Mouse (Mus musculus): ENCODE results near the gene E4f1.
"Not testable (repeated sequence)": the region's sequence is repeated elsewhere in the genome, so short reads cannot be mapped to it uniquely, and the experiment has no call there.

The E4f1 gene

GRCm38 (mm10) chr17:24463374-24464133 is 6.6 kb downstream of the E4f1 start:
- ATAC-seq (ENCODE audit: insufficient number of reproducible peaks, low FRiP score, low TSS enrichment) = no peak

GRCm38 (mm10) chr17:24462932-24463331 is 7.2 kb downstream of the E4f1 start:
- no peak for ATAC-seq (ENCODE audit: insufficient number of reproducible peaks, low FRiP score, low TSS enrichment)

- ATAC-seq (ENCODE audit: insufficient number of reproducible peaks, low FRiP score, low TSS enrichment) = no peak
These were observed 8.5 kb downstream of the E4f1 start for GRCm38 (mm10) chr17:24461580-24461979.

- ATAC-seq (ENCODE audit: insufficient number of reproducible peaks, low FRiP score, low TSS enrichment) = not testable (repeated sequence)
These were observed 14.4 kb downstream of the E4f1 start for GRCm38 (mm10) chr17:24455523-24456206.

GRCm38 (mm10) chr17:24454756-24455522 is 15.2 kb downstream of the E4f1 start:
- peak; percentile 93 for ATAC-seq (ENCODE audit: insufficient number of reproducible peaks, low FRiP score, low TSS enrichment)

GRCm38 (mm10) chr17:24454218-24454755 is 15.8 kb downstream of the E4f1 start:
- no peak for ATAC-seq (ENCODE audit: insufficient number of reproducible peaks, low FRiP score, low TSS enrichment)

- no peak for ATAC-seq (ENCODE audit: insufficient number of reproducible peaks, low FRiP score, low TSS enrichment)
These were observed 16.7 kb downstream of the E4f1 start for GRCm38 (mm10) chr17:24453372-24453771.

- no peak for ATAC-seq (ENCODE audit: insufficient number of reproducible peaks, low FRiP score, low TSS enrichment)
These were observed 18.9 kb downstream of the E4f1 start for GRCm38 (mm10) chr17:24451220-24451619.

GRCm38 (mm10) chr17:24449507-24449906 is 20.6 kb downstream of the E4f1 start:
- no peak for ATAC-seq (ENCODE audit: insufficient number of reproducible peaks, low FRiP score, low TSS enrichment)

GRCm38 (mm10) chr17:24446590-24446989 is 23.5 kb downstream of the E4f1 start:
- ATAC-seq (ENCODE audit: insufficient number of reproducible peaks, low FRiP score, low TSS enrichment) = no peak

GRCm38 (mm10) chr17:24443409-24443808 is 26.7 kb downstream of the E4f1 start:
- no peak for ATAC-seq (ENCODE audit: insufficient number of reproducible peaks, low FRiP score, low TSS enrichment)

- no peak for ATAC-seq (ENCODE audit: insufficient number of reproducible peaks, low FRiP score, low TSS enrichment)
These were observed 27.4 kb downstream of the E4f1 start, which contains the start of gene Dnase1l2 for GRCm38 (mm10) chr17:24442632-24443155. TSS of gene Dnase1l2 (minus strand) at chr17:24443105.

GRCm38 (mm10) chr17:24442107-24442506 is 28.0 kb downstream of the E4f1 start:
- no peak for ATAC-seq (ENCODE audit: insufficient number of reproducible peaks, low FRiP score, low TSS enrichment)

- no peak for ATAC-seq (ENCODE audit: insufficient number of reproducible peaks, low FRiP score, low TSS enrichment)
These were observed 29.0 kb downstream of the E4f1 start for GRCm38 (mm10) chr17:24441148-24441547.

- ATAC-seq (ENCODE audit: insufficient number of reproducible peaks, low FRiP score, low TSS enrichment) = no peak
These were observed 29.7 kb downstream of the E4f1 start for GRCm38 (mm10) chr17:24440377-24440776.

GRCm38 (mm10) chr17:24437016-24437415 is 33.1 kb downstream of the E4f1 start:
- ATAC-seq (ENCODE audit: insufficient number of reproducible peaks, low FRiP score, low TSS enrichment) = no peak

- ATAC-seq (ENCODE audit: insufficient number of reproducible peaks, low FRiP score, low TSS enrichment) = no peak
These were observed 40.7 kb downstream of the E4f1 start for GRCm38 (mm10) chr17:24429201-24429983.

- ATAC-seq (ENCODE audit: insufficient number of reproducible peaks, low FRiP score, low TSS enrichment) = no peak
These were observed 42.9 kb downstream of the E4f1 start for GRCm38 (mm10) chr17:24427170-24427557.

- ATAC-seq (ENCODE audit: insufficient number of reproducible peaks, low FRiP score, low TSS enrichment) = peak; percentile 96
These were observed 43.5 kb downstream of the E4f1 start, which contains the start of gene Eci1 for GRCm38 (mm10) chr17:24426471-24427169. TSS of gene Eci1 (plus strand) at chr17:24426641.

Data from cerebellum, adult (tissue).